Mouse (Mus musculus) left cerebral cortex, adult 11 months (tissue): ENCODE data around the gene Pcbp4.

Experiments
- DNase-seq: peaks from one replicate; pipeline ENCODE4 v3.0.0; 2022; ENCODE audit warnings: low spot score

The Pcbp4 gene

DNA sequence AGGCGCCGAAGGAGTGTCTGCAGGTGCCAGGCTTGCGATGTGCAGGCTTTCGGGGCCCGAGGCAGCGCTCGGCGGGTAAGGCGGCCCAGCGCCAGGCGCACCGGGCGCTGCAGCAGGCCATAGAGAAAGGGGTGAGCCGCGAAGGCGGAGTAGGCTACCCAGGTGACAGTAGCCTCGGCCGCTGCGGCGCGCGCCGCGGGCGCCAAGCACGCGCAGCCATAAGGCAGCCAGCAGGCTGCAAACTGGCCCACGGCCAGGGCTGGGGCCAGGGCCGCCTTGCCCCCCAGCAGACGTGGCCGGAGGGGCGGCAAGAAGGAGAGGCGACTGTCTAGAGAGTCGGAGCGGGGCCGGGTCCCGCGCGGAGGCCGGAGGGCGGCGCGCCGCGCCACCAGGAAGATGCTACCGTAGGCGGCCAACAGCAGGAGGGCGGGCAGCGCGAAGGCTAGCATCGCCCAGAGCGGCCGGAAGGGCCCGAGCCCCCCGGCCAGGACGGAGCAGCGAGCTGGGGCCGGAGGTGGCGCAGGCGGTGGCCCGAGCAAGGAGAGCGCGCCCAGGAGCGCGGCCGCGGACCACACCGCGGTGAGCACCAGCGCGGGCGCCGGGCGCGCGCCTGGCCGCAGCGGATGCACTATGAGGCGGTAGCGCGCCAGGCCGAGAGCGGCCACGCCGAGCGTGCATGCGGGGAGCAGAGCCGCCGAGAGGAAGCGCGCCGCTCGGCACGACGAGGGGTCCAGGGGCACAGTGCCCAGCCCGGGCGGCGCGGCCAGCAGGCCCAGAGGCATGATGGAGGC lies 11.9 kb downstream of the Pcbp4 start:
- DNase-seq, result no peak

DNA sequence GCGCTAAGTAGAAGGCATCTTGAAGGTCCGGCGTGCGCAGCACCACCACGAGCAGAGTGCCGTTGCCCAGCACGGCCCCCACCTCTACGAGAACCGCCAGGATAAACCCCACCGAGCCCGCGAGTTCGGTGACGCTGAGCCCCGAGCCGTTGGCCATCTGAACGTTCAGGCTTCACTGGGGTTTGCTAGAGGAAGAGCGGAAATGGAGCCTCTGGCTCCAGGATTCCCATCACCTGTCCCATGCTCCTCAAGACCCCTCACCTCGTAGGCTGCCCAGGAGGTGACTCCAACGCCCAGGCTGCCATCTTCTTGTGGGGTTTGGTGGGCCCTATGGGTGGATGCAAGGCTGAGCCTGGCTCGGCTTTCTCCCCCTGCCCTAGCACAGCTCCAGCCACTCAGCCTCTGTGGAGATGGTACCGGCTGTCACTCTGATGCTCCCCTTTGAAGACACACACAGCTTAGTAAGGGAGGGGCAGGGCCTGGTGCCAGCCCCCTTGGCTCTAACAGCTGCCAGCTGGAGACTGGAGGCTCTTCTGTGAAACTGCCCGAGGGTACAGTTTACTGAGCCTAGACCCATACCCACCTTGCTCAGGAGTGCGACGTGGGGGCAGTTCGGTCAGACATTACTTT lies 12.6 kb downstream of the Pcbp4 start, which contains the start of gene Gpr62:
Gene Gpr62 (minus strand): TSS at position 368 of the 630 bp plus-strand sequence.
- DNase-seq, result peak; percentile 77

DNA sequence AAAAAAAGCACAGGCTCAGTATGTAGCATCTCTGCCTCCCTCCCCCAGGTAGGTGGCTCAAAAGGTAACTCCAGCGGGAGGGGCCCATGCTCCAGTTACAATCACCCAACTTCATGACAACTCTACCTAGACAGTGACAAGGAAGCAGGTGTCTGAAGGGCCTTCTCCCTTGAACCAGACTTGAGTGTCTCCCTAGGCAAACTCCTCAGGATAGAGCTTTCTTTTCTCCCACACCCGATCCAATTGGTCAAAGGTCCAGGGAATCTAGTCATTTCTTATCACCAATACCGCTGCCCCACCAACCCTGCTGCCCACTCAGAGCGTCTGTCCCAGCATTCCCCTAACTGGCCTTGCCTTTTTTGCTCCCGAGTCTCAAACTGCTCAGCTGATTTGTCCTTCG lies 13.6 kb downstream of the Pcbp4 start:
- no peak for DNase-seq

DNA sequence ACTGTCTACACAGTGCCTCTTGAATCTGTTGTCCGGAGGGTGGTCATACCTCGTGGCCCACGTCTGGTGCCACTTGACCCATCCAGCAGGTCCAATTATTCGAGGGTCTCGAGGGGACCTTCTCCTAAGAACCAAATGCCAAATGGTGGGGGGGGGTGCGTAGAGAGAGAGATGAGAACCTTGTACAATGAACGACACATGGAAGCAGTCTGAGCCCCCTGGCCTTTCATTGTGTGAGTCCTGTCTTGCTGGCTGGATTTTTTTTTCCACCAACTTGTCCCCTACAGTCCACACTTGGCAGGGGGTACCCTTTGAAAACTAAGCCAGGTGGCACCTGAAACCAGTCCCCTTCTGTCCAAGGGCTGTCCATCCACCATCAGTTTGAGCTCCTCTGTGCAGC lies 14.7 kb downstream of the Pcbp4 start:
- no peak for DNase-seq

DNA sequence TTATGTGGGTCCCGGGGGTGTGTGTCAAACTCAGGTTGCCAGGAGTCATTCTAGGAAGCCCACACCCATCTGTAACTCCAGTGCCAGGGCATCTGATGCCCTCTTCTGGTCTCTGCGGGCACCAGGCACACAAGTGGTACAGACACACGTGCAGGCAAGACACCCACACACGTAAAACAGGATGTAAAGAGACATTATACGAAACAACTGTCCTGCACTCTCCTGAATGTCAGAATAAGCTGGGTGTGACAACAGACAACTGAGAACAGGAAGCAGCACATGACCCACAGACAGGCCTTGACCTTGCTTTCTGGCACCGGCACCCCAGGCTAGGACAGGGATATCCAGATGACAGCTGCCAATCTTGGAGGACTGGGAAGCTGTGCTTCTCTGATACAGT lies 16.2 kb downstream of the Pcbp4 start:
- no peak for DNase-seq

DNA sequence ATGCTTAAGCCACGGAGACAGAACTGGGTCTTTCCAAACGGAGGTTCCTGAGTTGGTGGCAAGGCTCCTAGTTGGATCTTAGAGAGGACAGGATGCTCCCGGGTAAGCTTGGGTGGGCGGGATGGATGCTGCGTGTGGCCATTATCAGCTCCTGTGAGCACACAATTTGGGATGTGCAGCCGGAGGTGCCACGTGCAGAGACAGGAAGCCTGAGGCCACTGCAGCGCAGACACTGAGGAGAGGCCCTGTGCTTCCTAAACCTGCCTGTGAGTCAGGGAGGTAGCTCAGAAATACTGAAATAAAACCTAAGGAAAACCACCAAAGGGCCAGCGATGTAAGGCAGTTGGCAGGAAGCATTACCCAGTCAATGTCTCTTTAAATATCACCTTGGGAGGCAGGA lies 16.7 kb downstream of the Pcbp4 start:
- no peak for DNase-seq

DNA sequence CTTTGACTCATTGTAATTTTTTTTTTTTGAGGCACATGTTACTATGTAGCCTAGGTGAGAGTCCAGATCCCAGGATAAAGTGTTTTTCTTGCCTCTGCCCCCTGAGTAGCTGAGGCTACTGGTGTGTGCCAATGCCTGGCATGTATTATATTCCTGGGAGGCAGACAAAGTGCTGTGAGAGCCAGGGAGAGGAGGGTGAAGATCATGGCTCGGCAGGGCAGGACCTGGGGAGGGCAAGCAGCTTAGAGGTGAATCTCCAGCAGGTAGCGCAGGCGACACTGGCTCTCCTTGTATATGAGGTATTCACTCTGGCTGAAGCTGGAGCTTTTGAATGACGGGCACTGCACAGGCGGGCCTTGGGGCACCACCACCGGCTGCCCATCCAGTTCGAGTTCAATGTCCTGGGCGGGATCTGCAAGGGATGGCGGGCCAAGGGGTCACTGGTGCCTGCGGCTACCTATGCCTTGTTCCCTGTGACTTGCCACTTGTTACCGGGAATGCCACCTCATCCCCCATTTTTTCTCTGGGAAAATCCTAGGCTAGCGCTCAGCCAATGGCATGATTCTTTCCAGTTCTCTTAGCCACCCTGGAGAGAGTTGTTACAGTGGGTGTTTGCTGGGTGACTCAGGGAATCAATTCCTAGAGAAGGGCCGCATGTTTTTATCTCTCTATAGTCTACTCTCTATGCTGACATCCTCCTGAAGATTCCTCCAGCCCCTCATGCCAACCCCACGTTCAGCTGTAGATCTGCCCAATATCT lies 18.1 kb downstream of the Pcbp4 start:
- no peak for DNase-seq

DNA sequence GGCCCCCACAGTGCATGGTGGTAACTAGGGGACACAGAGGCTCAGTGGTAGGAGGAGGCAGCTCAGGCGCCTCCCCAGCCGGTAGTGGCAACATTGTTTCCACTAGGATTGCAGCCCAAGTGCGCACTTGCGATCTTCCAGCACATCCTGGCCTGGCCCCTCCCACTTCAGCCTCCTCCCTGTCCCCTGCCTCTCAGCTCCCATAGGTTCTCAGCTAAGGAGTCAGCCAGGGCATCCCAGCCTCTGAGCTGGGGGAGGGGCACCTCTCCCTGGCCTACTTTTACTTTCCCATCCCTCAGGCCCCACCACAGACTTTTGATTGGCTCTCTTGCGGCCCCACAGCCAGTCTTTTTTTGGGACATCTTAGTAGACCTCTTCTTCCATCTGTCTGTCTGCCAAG lies 18.8 kb downstream of the Pcbp4 start:
- DNase-seq, result no peak

DNA sequence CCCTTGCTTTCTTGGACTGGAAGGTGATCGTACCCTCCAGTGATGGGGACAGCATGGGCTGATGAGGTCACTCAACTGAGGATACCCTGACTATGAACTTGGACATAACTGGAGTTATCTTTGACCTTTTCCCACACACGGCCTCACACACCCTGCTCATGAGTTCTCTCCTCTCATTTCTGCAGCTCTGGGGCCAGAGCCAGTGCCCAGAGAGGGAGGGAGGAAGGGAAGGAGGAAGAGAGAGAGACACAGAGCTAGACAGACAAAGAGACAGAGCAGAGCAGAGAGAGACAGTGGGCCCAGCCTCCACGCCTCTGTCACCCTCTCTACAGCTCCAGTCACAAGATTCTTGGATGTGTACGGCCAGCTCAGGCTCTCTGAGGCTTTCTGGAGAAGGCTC lies 19.2 kb downstream of the Pcbp4 start:
- DNase-seq, result no peak

DNA sequence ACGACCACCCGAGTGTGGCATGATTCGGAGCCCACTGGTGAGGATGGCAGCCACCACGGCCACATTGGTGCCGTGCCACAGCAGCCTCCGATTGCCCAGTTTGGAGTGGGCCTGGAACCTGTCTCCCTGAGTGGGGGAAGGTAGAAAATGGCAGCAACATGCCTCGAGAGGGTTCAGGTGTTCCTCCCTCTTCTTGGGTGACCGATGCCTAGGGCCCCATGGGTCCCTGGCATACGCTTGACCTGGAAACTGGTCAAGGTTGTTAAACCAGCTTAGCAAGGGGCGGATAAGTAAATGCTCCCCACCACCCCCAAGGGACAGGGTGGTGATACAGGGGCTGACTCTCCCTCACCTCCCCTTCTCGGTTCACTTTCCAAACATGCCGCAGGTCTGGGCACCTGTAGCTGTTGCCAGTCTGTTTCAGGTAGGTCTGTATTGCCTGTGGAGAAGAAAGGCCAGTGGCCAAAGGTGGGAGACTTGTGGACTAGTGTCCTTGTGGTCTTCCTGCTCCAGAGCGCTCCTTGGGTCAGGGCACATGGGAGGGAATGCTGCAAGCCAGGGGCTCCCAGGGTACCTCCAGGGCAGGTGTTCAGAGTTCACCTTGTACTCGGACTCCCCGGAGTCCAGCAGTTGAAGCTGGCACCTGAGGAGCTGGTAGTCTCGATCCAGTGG lies 20.1 kb downstream of the Pcbp4 start:
- DNase-seq, result no peak

DNA sequence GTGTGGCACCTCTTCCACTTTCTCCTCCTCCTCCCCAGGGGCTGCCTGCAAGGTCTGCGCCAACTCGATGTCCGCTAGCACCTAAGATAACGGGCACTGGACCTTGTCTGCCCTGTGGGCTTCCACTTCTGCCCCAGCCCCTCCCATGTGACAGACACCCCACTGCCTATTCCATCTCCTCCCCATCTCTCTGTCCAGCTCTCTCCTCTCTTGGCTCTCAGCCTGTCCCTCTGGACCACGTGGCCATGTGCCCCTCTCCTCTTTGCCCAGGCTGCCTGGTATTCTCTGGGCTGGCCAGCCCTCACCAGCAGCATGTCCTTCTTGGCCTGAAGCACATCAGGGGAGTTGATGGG lies 20.6 kb downstream of the Pcbp4 start:
- no peak for DNase-seq

DNA sequence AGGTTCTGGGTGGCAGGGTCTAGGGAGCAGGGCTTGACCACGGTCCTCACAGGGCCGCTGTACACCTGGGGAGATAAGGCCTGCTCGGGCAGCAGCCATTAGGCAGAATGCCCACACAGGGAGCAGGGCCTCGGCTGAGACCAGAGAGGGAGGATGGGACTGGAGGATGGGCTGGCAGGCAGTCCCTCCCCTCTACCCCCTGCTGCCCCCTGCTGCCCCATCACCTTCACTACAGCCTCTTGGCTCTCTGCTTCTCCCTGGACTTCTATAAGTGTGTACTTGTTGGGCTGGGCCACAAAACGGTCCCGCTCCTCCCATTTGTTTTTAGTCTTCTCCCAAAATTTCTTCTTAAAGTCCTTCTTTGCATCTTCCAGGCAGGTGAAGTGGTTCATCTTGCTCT lies 21.4 kb downstream of the Pcbp4 start:
- DNase-seq, result no peak

DNA sequence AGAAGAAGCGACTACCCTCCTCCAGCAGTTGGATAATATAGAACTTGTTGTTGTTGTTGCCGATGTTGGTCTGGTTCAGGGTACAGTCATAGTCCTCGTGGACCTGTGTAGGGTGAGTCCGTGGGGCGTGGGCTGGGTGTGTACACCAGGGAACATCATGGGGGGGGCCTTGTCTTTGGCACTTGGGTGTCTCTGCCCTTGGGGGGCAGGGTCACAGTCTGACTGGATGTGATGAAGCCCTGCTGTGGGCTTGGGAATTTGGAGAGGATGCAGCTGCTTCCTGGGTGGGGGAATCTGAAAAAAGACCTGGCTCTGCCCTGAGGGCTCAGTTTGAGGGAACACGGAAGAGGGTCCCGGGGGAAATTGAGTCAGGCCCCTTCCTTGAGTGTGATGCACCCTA lies 22.0 kb downstream of the Pcbp4 start:
- no peak for DNase-seq

DNA sequence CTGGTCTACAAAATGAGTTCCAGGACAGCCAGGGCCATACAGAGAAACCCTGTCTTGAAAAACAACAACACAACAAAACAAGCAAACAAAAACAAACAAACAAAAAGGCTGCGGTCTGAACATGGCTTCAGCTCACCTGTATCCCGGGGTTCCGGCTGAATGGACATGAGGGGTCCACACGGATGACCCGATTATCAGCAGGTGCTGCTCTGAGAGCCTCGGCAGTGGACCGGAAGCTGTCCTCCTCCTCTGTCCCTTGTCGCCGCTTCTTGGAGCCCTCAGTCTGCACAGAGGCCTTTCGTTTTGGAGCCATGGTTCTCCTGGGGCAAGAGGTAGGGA lies 22.5 kb downstream of the Pcbp4 start, which contains the start of gene Rrp9:
Gene Rrp9 (plus strand): TSS at position 301 of the 339 bp plus-strand sequence.
- no peak for DNase-seq

DNA sequence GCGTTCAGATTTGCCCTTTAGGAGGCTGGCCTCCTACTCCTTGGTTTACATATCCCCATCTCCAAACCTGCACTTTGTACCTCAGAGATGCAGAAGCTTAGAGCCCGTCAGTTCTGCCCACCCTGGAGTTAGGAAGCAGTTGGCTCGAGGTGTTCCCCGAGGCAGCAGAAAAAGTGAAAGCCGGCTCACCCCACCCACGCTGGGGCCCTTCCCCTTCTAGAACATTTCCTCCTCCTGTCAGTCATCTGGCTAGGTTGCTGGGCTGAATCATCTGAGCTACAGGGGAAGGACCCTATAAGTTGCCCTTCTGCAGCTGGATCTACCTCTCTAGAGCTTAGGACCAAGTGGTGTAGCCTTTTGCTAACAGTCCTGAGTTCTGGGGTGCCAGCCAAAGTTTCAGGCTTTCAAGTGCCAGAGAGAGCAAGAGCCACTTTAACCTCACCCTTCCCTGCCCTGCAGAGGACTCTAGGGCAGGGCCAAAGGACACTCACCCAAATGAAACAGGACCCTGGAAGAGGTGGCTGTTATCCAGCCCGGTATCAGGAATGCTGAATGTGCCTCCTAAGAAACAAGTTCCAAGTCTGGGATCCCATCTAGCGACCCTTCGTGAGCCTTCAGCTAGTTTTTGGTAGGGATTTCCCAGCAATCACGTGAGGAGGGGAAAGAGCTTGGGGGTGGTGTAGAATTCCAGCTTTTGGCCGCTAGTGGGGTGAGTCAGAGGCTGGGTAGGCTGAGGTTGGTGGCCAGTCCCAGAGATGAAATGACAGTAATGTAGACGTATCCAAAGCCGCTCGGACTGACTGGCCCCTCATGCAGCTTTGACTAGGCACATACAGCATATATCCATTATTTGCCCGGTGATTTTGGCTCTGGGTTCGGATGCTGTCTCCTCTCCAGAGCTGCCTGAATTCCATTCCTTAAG lies 23.2 kb downstream of the Pcbp4 start:
- DNase-seq, result no peak

DNA sequence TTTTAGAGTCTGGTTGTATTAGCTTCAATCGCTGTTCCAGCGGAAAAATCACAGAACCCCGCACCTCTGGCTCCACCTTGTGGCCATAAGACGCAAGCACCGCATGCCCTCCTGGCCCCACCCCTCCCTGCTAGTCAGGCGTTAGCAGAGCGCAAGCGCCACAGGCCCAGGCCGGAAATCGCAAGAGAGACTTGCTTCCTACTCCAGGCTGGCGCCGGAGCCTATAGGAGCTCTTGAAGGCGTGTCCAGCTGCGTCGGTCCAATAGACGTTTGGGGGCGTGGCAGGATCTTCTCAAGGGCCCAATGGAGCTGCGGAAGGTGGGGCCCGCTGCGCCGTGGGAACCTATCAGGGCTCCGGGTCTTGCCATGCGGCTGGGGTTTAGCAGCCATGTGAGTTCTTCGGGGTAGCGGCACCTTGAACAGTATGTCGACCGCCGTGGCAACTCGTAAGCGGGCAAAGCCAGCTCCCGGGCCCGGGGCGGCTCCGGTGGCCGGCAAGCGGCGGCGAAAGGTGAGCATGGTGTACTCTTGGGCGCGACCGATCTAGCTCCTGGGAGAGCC lies 23.9 kb downstream of the Pcbp4 start, which contains the start of gene Parp3:
Gene Parp3 (minus strand): TSS at position 26 of the 561 bp plus-strand sequence.
- DNase-seq, result peak; percentile 99

DNA sequence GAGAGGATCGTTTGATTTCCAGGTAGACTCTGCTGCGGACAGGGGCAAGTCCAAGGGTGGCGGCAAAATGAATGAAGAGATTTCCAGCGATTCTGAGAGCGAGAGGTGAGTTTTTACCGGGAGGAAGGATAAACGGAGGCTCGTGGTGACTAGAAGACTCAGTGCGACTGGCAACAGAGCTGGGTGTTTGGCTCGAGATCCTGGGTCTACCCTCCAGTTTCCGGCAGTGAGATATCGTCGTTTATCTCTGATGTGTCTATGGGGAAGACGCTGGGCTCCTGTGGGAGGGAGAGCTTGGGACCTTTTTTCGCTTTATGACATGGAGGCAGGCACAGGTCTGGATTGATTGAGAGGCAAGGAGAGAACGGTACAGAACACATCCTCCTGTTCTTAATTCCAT lies 24.6 kb downstream of the Pcbp4 start:
- DNase-seq, result no peak

DNA sequence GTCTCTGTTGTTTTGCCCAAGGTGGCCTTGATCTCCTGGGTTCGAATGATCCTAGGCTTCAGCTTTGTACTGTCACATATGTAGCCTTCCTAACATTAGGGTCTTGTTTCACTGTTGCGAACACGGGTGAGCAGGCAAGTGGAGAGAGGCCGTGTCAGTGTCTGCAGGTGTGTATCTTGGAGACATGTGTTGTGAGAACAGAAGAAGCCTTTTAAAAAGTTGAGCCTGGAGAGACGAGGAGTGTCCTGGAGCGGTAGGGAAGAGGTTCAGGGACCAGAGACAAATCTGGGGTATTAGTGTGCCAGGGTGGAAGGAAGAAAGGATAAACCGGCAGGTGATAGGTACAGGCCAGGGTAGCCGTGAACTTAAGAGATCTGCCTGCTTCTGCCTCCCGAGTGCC lies 25.0 kb downstream of the Pcbp4 start:
- DNase-seq, result no peak

DNA sequence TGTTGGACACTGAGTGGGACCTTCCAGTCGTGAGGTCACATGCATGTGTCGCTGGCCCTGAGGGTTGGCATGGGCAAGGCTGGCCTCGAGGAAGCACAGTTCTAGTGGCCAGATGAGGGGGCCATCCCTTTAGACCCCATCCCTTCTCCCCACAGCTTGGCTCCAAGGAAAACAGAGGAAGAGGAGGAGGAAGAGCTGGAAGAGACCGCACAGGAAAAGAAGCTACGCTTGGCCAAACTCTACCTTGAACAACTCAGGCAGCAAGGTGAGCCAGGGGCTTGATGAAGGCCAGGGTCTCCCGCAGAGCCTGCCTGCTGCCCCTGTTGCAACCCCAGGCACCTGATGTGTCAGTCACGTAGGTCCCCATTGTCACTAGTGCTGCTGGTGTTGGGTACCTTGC lies 27.4 kb downstream of the Pcbp4 start:
- no peak for DNase-seq

DNA sequence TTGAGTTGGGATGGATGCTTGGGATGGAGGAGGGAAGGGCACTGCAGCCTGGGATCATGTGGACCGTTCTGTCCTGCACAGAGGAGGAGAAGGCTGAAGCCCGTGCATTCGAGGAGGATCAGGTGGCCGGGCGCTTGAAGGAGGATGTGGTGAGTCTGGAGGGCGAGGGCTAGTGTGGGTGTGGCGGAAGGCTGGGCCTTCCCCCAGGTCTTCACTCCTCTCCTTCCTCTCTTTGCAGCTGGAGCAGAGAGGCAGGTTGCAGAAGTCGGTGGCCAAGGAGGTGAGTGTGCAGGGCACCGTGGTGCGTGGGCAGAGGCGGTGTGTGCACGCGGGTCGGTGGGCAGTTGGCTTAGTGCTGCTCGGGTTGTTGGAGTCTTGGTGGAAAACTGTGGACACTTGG lies 28.0 kb downstream of the Pcbp4 start:
- DNase-seq, result no peak

DNA sequence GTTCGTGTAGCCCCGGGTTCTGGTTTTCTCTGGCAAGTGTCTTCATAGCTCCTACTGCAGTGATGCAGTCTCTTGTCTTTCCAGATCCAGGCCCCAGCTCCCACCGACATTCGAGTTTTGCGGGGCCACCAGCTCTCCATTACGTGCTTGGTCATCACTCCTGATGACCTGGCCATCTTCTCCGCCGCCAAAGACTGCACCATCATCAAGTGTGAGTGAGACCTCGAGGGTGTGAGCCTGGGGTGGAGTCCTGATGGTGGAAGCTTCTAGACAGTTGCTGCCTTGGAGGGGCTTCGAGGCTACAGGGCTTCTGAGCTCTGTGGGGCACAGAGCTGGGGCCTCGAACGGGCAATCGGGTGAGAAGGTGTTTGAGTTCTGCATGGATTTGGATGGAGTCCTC lies 28.6 kb downstream of the Pcbp4 start:
- no peak for DNase-seq
